Mouse (Mus musculus): Measurements from ENCODE around the gene Ptges2. TPM values are rescaled to one million over a fixed set of nuclear protein-coding genes. Genes with fewer than 3 reads are reported as not detected.

Gene Ptges2
- polyA plus RNA-seq, 1 experiment from 2014 or later: 33.5 TPM

- peak overlapping the region; percentile 50; the same call in 1 of the 2 replicates for H3K27ac ChIP-seq (replicated peaks; ENCODE audit: low read depth, low read length)
- WGBS: 44% methylated on average over 2 of the region's 2 CpGs
- no peak overlapping the region for H3K4me3 ChIP-seq (ENCODE audit: low read depth, low read length)
- no peaks in the 10 kb centered on the region for H3K36me3 ChIP-seq (ENCODE audit: control insufficient read depth, insufficient read depth, low read length)
- H3K9ac ChIP-seq (ENCODE audit: low read depth, low read length): no peak overlapping the region
- H3K9me3 ChIP-seq (ENCODE audit: control insufficient read depth, low read length): no peaks in the 10 kb centered on the region
- H3K4me2 ChIP-seq (ENCODE audit: low read depth, low read length): no peak overlapping the region
- DNase-seq (ENCODE audit: low spot score) (no peak), ATAC-seq (ENCODE audit: low read depth) (no peak)
- H3K4me1 ChIP-seq (ENCODE audit: control insufficient read depth, insufficient read depth, low read length): peaks cover 12% of the 10 kb centered on the region
- no peaks in the 10 kb centered on the region for H3K27me3 ChIP-seq (replicated peaks; ENCODE audit: control insufficient read depth, insufficient read depth, low read length)
Observed at GRCm38 (mm10) chr2:32437612-32438166, 42.0 kb downstream of the Ptges2 start.

GRCm38 (mm10) chr2:32438733-32439132 lies 43.0 kb downstream of the Ptges2 start:
- 80% methylated on average over 3 of the region's 3 CpGs for WGBS
- DNase-seq (ENCODE audit: low spot score) (no peak), ATAC-seq (ENCODE audit: low read depth) (no peak)
- H3K9me3 ChIP-seq (ENCODE audit: control insufficient read depth, low read length): no peaks in the 10 kb centered on the region
- H3K9ac ChIP-seq (ENCODE audit: low read depth, low read length): no peak overlapping the region
- H3K4me1 ChIP-seq (ENCODE audit: control insufficient read depth, insufficient read depth, low read length): peaks cover 12% of the 10 kb centered on the region
- H3K4me2 ChIP-seq (ENCODE audit: low read depth, low read length): no peak overlapping the region
- no peak overlapping the region for H3K27ac ChIP-seq (replicated peaks; ENCODE audit: low read depth, low read length)
- no peaks in the 10 kb centered on the region for H3K27me3 ChIP-seq (replicated peaks; ENCODE audit: control insufficient read depth, insufficient read depth, low read length)
- no peaks in the 10 kb centered on the region for H3K36me3 ChIP-seq (ENCODE audit: control insufficient read depth, insufficient read depth, low read length)
- no peak overlapping the region for H3K4me3 ChIP-seq (ENCODE audit: low read depth, low read length)

- WGBS: 46% methylated on average over 6 of the region's 6 CpGs
- no peak overlapping the region; the same call in 1 of the 2 replicates for H3K27ac ChIP-seq (replicated peaks; ENCODE audit: low read depth, low read length)
- H3K4me2 ChIP-seq (ENCODE audit: low read depth, low read length): no peak overlapping the region
- ATAC-seq (ENCODE audit: low read depth) (no peak), DNase-seq (ENCODE audit: low spot score) (no peak)
- no peaks in the 10 kb centered on the region for H3K27me3 ChIP-seq (replicated peaks; ENCODE audit: control insufficient read depth, insufficient read depth, low read length)
- H3K9me3 ChIP-seq (ENCODE audit: control insufficient read depth, low read length): no peaks in the 10 kb centered on the region
- H3K9ac ChIP-seq (ENCODE audit: low read depth, low read length): no peak overlapping the region
- H3K4me3 ChIP-seq (ENCODE audit: low read depth, low read length): no peak overlapping the region
- peaks cover 12% of the 10 kb centered on the region for H3K4me1 ChIP-seq (ENCODE audit: control insufficient read depth, insufficient read depth, low read length)
- H3K36me3 ChIP-seq (ENCODE audit: control insufficient read depth, insufficient read depth, low read length): no peaks in the 10 kb centered on the region
Observed at GRCm38 (mm10) chr2:32439177-32439576, 43.5 kb downstream of the Ptges2 start.

GRCm38 (mm10) chr2:32440164-32440563 lies 44.5 kb downstream of the Ptges2 start:
- Histone ChIP-seq H3K9ac (ENCODE audit: low read depth, low read length) (no peak overlapping the region), H3K27me3 (replicated peaks; ENCODE audit: control insufficient read depth, insufficient read depth, low read length) (no peaks in the 10 kb centered on the region), H3K4me1 (ENCODE audit: control insufficient read depth, insufficient read depth, low read length) (peaks cover 12% of the 10 kb centered on the region), H3K36me3 (ENCODE audit: control insufficient read depth, insufficient read depth, low read length) (0 out of 2 replicates have a peak, but pooled peaks cover under 1% of the 10 kb centered on the region), H3K27ac (replicated peaks; ENCODE audit: low read depth, low read length) (peak overlapping the region; percentile 54; the same call in 1 of the 2 replicates), H3K9me3 (ENCODE audit: control insufficient read depth, low read length) (no peaks in the 10 kb centered on the region), H3K4me2 (ENCODE audit: low read depth, low read length) (no peak overlapping the region), H3K4me3 (ENCODE audit: low read depth, low read length) (no peak overlapping the region)
- DNase-seq (ENCODE audit: low spot score) (no peak), ATAC-seq (ENCODE audit: low read depth) (no peak)
- 57% methylated on average over 2 of the region's 2 CpGs for WGBS

- H3K4me1 ChIP-seq (ENCODE audit: control insufficient read depth, insufficient read depth, low read length): peaks cover 12% of the 10 kb centered on the region
- no peaks in the 10 kb centered on the region for H3K9me3 ChIP-seq (ENCODE audit: control insufficient read depth, low read length)
- H3K4me2 ChIP-seq (ENCODE audit: low read depth, low read length): no peak overlapping the region
- DNase-seq (ENCODE audit: low spot score) (no peak), ATAC-seq (ENCODE audit: low read depth) (no peak)
- 0 out of 2 replicates have a peak, but pooled peaks cover 4% of the 10 kb centered on the region for H3K36me3 ChIP-seq (ENCODE audit: control insufficient read depth, insufficient read depth, low read length)
- H3K27me3 ChIP-seq (replicated peaks; ENCODE audit: control insufficient read depth, insufficient read depth, low read length): no peaks in the 10 kb centered on the region
- H3K4me3 ChIP-seq (ENCODE audit: low read depth, low read length): no peak overlapping the region
- H3K9ac ChIP-seq (ENCODE audit: low read depth, low read length): no peak overlapping the region
- H3K27ac ChIP-seq (replicated peaks; ENCODE audit: low read depth, low read length): 0 out of 2 replicates have a peak overlapping the region, but pooled peaks have one; percentile 54
- WGBS: 70% methylated on average over 1 of the region's 1 CpGs
Observed at GRCm38 (mm10) chr2:32440632-32441031, 44.9 kb downstream of the Ptges2 start.

GRCm38 (mm10) chr2:32441550-32441949 lies 45.9 kb downstream of the Ptges2 start:
- H3K9ac ChIP-seq (ENCODE audit: low read depth, low read length): no peak overlapping the region

GRCm38 (mm10) chr2:32445535-32445934 lies 49.8 kb downstream of the Ptges2 start:
- H3K4me2 ChIP-seq (ENCODE audit: low read depth, low read length): no peak overlapping the region
- H3K9me3 ChIP-seq (ENCODE audit: control insufficient read depth, low read length): no peaks in the 10 kb centered on the region
- H3K36me3 ChIP-seq (ENCODE audit: control insufficient read depth, insufficient read depth, low read length): 0 out of 2 replicates have a peak, but pooled peaks cover 4% of the 10 kb centered on the region
- no peak overlapping the region for H3K27ac ChIP-seq (replicated peaks; ENCODE audit: low read depth, low read length)
- WGBS: 50% methylated on average over 1 of the region's 1 CpGs
- H3K4me1 ChIP-seq (ENCODE audit: control insufficient read depth, insufficient read depth, low read length): peaks cover 12% of the 10 kb centered on the region
- ATAC-seq (ENCODE audit: low read depth) (no peak), DNase-seq (ENCODE audit: low spot score) (no peak)
- no peak overlapping the region for H3K9ac ChIP-seq (ENCODE audit: low read depth, low read length)
- H3K27me3 ChIP-seq (replicated peaks; ENCODE audit: control insufficient read depth, insufficient read depth, low read length): no peaks in the 10 kb centered on the region
- no peak overlapping the region for H3K4me3 ChIP-seq (ENCODE audit: low read depth, low read length)

More at GRCm38 (mm10) chr2:32441550-32441949, 45.9 kb downstream of the Ptges2 start:
- ATAC-seq (ENCODE audit: low read depth) (no peak), DNase-seq (ENCODE audit: low spot score) (no peak)
- Histone ChIP-seq H3K9me3 (ENCODE audit: control insufficient read depth, low read length) (no peaks in the 10 kb centered on the region), H3K36me3 (ENCODE audit: control insufficient read depth, insufficient read depth, low read length) (0 out of 2 replicates have a peak, but pooled peaks cover 4% of the 10 kb centered on the region), H3K4me3 (ENCODE audit: low read depth, low read length) (no peak overlapping the region), H3K27me3 (replicated peaks; ENCODE audit: control insufficient read depth, insufficient read depth, low read length) (no peaks in the 10 kb centered on the region), H3K4me1 (ENCODE audit: control insufficient read depth, insufficient read depth, low read length) (peaks cover 13% of the 10 kb centered on the region), H3K27ac (replicated peaks; ENCODE audit: low read depth, low read length) (no peak overlapping the region), H3K4me2 (ENCODE audit: low read depth, low read length) (no peak overlapping the region)
- 86% methylated on average over 2 of the region's 2 CpGs for WGBS

- Histone ChIP-seq H3K36me3 (ENCODE audit: control insufficient read depth, insufficient read depth, low read length) (0 out of 2 replicates have a peak, but pooled peaks cover 4% of the 10 kb centered on the region), H3K27ac (replicated peaks; ENCODE audit: low read depth, low read length) (peak overlapping the region; percentile 92), H3K4me3 (ENCODE audit: low read depth, low read length) (peak overlapping the region; percentile 7; the same call in 1 of the 2 replicates), H3K27me3 (replicated peaks; ENCODE audit: control insufficient read depth, insufficient read depth, low read length) (no peaks in the 10 kb centered on the region), H3K9me3 (ENCODE audit: control insufficient read depth, low read length) (no peaks in the 10 kb centered on the region), H3K9ac (ENCODE audit: low read depth, low read length) (peak overlapping the region; percentile 39; the same call in 1 of the 2 replicates), H3K4me1 (ENCODE audit: control insufficient read depth, insufficient read depth, low read length) (peaks cover 15% of the 10 kb centered on the region), H3K4me2 (ENCODE audit: low read depth, low read length) (peak overlapping the region; percentile 37)
- no peak for ATAC-seq (ENCODE audit: low read depth)
- 43% methylated on average over 9 of the region's 9 CpGs for WGBS
- peak; percentile 75 for DNase-seq (ENCODE audit: low spot score)
Observed at GRCm38 (mm10) chr2:32447264-32447936, 51.7 kb downstream of the Ptges2 start.
